9 mouse cellular contexts compared by ENCODE assay signal in the genomic region with DNA sequence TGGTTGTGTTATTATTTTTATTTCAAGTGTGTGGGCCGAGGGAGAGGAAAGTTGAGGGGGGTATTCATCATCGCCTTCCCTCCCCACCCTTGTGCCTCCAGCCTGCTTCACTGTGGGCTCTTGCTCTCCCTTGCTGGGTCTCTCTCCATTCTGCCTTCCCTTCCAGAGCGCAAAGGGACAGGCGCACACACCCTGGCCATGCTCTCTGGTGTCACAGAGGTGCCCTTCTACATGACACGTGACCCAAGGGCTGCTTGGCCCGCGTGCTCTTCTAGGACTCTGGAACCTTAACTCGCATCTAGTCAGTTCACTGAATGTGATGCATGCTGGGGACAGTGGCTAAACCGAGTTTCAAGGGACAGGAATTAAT. TPM values are rescaled to one million over a fixed set of nuclear protein-coding genes. Genes with fewer than 3 reads are reported as not detected.
DNase-seq lines count a peak whose midpoint lies in the region; ATAC-seq lines count a peak whose summit lies in the region.
"Had no signal": no experiment of that assay in that cellular context is flagged by ENCODE, and none has a peak within 500 bp of the region (broad histone marks: within the 10 kb centered on the region; RNA-seq: fewer than 3 reads in every experiment).

No protein-coding gene starts in this region.

- peak overlapping the region; percentile 67 for H3K4me3 ChIP-seq in heart, embryonic 11.5 days (ENCODE audit: low read depth, low read length)
- peak overlapping the region; percentile 71 for H3K4me3 ChIP-seq in forebrain, embryonic 15.5 days
- peak overlapping the region; percentile 71 for H3K4me3 ChIP-seq in midbrain, embryonic 11.5 days (ENCODE audit: low read depth, low read length)

- H3K27ac ChIP-seq in heart, embryonic 11.5 days (ENCODE audit: low read depth, low read length), result no peak overlapping the region
- H3K27ac ChIP-seq in forebrain, embryonic 15.5 days (replicated peaks), result no peak overlapping the region
- H3K27ac ChIP-seq in midbrain, embryonic 11.5 days (ENCODE audit: low read depth, low read length), result no peak overlapping the region

- ATAC-seq in heart, embryonic 11.5 days (replicated peaks; ENCODE audit: insufficient number of reproducible peaks, low FRiP score, low TSS enrichment), result no peak
- ATAC-seq in forebrain, embryonic 15.5 days (replicated peaks), result peak; percentile 44
- ATAC-seq in midbrain, embryonic 11.5 days (ENCODE audit: low FRiP score), result peak; percentile 54

- peak overlapping the region; percentile 66; the same call in 1 of the 2 replicates for H3K9ac ChIP-seq in heart, embryonic 11.5 days (ENCODE audit: low read depth, low read length)
- H3K9ac ChIP-seq in forebrain, embryonic 15.5 days (replicated peaks), result peak overlapping the region; percentile 58; the same call in 1 of the 2 replicates
- H3K9ac ChIP-seq in midbrain, embryonic 11.5 days (ENCODE audit: low read length), result peak overlapping the region; percentile 76

- 0 out of 2 replicates have a peak, but pooled peaks cover 3% of the 10 kb centered on the region for H3K4me1 ChIP-seq in heart, embryonic 11.5 days (ENCODE audit: control insufficient read depth, insufficient read depth, low read length)
- peaks cover 12% of the 10 kb centered on the region for H3K4me1 ChIP-seq in forebrain, embryonic 15.5 days
- no peaks in the 10 kb centered on the region for H3K4me1 ChIP-seq in midbrain, embryonic 11.5 days (ENCODE audit: control insufficient read depth, insufficient read depth, low read length)

- H3K9me3 ChIP-seq in heart, embryonic 11.5 days (replicated peaks; ENCODE audit: control insufficient read depth, low read length), result no peaks in the 10 kb centered on the region
- no peaks in the 10 kb centered on the region for H3K9me3 ChIP-seq in forebrain, embryonic 15.5 days
- no peaks in the 10 kb centered on the region for H3K9me3 ChIP-seq in midbrain, embryonic 11.5 days (ENCODE audit: control insufficient read depth, low read length)

- peak overlapping the region; percentile 97 for H3K4me2 ChIP-seq in heart, embryonic 11.5 days
- peak overlapping the region; percentile 99 for H3K4me2 ChIP-seq in forebrain, embryonic 15.5 days (replicated peaks)
- peak overlapping the region; percentile 98 for H3K4me2 ChIP-seq in midbrain, embryonic 11.5 days

- intact Hi-C loops in left cerebral cortex, postnatal 14 days (cut with DNase I), result loop anchor here (10.0 kb wide), 3 partner anchors 53 to 133 kb away; no protein-coding TSS in a partner anchor

- 3% methylated on average over 9 of the region's 9 CpGs for WGBS in heart, embryonic 11.5 days (ENCODE audit: insufficient replicate concordance)
- WGBS in forebrain, embryonic 15.5 days, result 4% methylated on average over 9 of the region's 9 CpGs
- 5% methylated on average over 9 of the region's 9 CpGs for WGBS in midbrain, embryonic 11.5 days

- DNase-seq in heart, adult 8-10 months (ENCODE audit: low spot score), result no peak
- DNase-seq in ES-CJ7 (ENCODE audit: low read depth, low spot score) (peak; percentile 19), adipocyte (ENCODE audit: low spot score) (no peak)
- DNase-seq in midbrain, embryonic 11.5 days (ENCODE audit: low spot score, missing footprints), result no peak
- no peak for DNase-seq in layer of hippocampus, postnatal 10 days (ENCODE audit: low spot score in 2 of 2)
- DNase-seq in left cerebral cortex, postnatal 14 days (ENCODE audit: low spot score in 2 of 2), result no peak

- H3K27me3 ChIP-seq in heart, embryonic 11.5 days (ENCODE audit: control insufficient read depth, insufficient read depth, low read length), result peaks cover 29% of the 10 kb centered on the region
- H3K27me3 ChIP-seq in forebrain, embryonic 15.5 days, result no peaks in the 10 kb centered on the region
- H3K27me3 ChIP-seq in midbrain, embryonic 11.5 days (ENCODE audit: control insufficient read depth, insufficient read depth, low read length), result peaks cover 10% of the 10 kb centered on the region; the same call in 1 of the 2 replicates
- H3K27me3 ChIP-seq: CH12.LX had no signal

- no peaks in the 10 kb centered on the region for H3K36me3 ChIP-seq in heart, embryonic 11.5 days (ENCODE audit: control insufficient read depth, insufficient read depth, low read length)
- no peaks in the 10 kb centered on the region for H3K36me3 ChIP-seq in forebrain, embryonic 15.5 days
- no peaks in the 10 kb centered on the region for H3K36me3 ChIP-seq in midbrain, embryonic 11.5 days (ENCODE audit: control insufficient read depth, insufficient read depth, low read length)

RNA-seq across cellular contexts. Expression of a gene that starts 0.3 kb away (rescaled TPM):
- 0.54 and 0.77 TPM in 2 replicates for polyA plus RNA-seq in heart, embryonic 11.5 days (2014; fragmentation: Nextera tagmentation; extraction: Ambion mirVana)
- under 1 TPM; 0.20 to 0.25 (median 0.23) TPM for total RNA-seq in heart, adult 8-10 months (2022)
- polyA plus RNA-seq in forebrain, embryonic 15.5 days (2015; fragmentation: Nextera tagmentation; extraction: Ambion mirVana), result 0.84 and 1.1 TPM in 2 replicates
- polyA plus RNA-seq in midbrain, embryonic 11.5 days (2014; fragmentation: Nextera tagmentation; extraction: Ambion mirVana), result 2.0 and 2.3 TPM in 2 replicates
- 1 to 10 TPM; 2.3 to 2.4 TPM for total RNA-seq in layer of hippocampus, postnatal 10 days (2021)
- 1 to 10 TPM; 9.1 to 9.2 TPM for total RNA-seq in left cerebral cortex, postnatal 14 days (2021)
- total RNA-seq: CH12.LX had no signal
